Mouse (Mus musculus): Measurements from ENCODE around the gene Srbd1.

- no peak for TF ChIP-seq GATA1 (IDR thresholded peaks at IDR 0.05; ENCODE audit: borderline replicate concordance, low read length)
- TF ChIP-seq CTCF (IDR thresholded peaks at IDR 0.05; ENCODE audit: low read depth, low read length), result no peak
- TF ChIP-seq TAL1 (conservative IDR thresholded peaks at IDR 0.05; ENCODE audit: low read depth, low read length), result no peak
Observed at GRCm38 (mm10) chr17:85943071-85943470, 201.9 kb downstream of the Srbd1 start.
